Mouse (Mus musculus): Measurements from ENCODE around the gene Rnf220.

- no peak for TF ChIP-seq CTCF (IDR thresholded peaks at IDR 0.05; ENCODE audit: extremely low read depth, insufficient read depth, insufficient read length, insufficient replicate concordance)
- no peak for TF ChIP-seq POLR2A (IDR thresholded peaks at IDR 0.05; ENCODE audit: low read depth, low read length)
Observed at GRCm38 (mm10) chr4:117405211-117405610, 91.6 kb downstream of the Rnf220 start.
